Mouse (Mus musculus) liver, embryonic 13.5 days (tissue): Measurements from ENCODE around the gene Ankrd54. TPM values are rescaled to one million over a fixed set of nuclear protein-coding genes. Genes with fewer than 3 reads are reported as not detected.

Experiments
- ATAC-seq: fragments of 200-750 bp; cut with Nextera tagmentation; 2 replicates; pipeline ENCODE4 v1.8.0; 2017; ENCODE audit warnings: low read depth, mild to moderate bottlenecking, moderate number of reproducible peaks, moderate library complexity
- DNase-seq: peaks from one replicate; pipeline ENCODE4 v3.0.0; 2022
- H3K27ac ChIP-seq: fragments of 300-500 bp; sonication (generic); 2 replicates; pipeline ENCODE4 v1.5.1; 2015; ENCODE audit warnings: moderate library complexity, mild to moderate bottlenecking, inconsistent platforms
- H3K27me3 ChIP-seq: fragments of 300-500 bp; sonication (generic); 2 replicates; pipeline ENCODE4 v1.6.1; 2015; ENCODE audit warnings: mild to moderate bottlenecking, inconsistent platforms
- H3K36me3 ChIP-seq: fragments of 300-500 bp; sonication (generic); 2 replicates; pipeline ENCODE4 v1.6.1; 2015; ENCODE audit warnings: mild to moderate bottlenecking, inconsistent platforms
- H3K4me1 ChIP-seq: fragments of 300-500 bp; sonication (generic); replicated peaks from 2 replicates; pipeline ENCODE4 v1.6.1; 2015; ENCODE audit warnings: inconsistent platforms
- H3K4me2 ChIP-seq: fragments of 300-500 bp; sonication (generic); 2 replicates; pipeline ENCODE4 v1.6.1; 2015; ENCODE audit warnings: inconsistent platforms, mild to moderate bottlenecking, moderate library complexity
- H3K4me3 ChIP-seq: fragments of 300-500 bp; sonication (generic); replicated peaks from 2 replicates; pipeline ENCODE4 v1.5.1; 2015; ENCODE audit warnings: mild to moderate bottlenecking, inconsistent platforms
- H3K9ac ChIP-seq: fragments of 300-500 bp; sonication (generic); 2 replicates; pipeline ENCODE4 v1.6.1; 2015; ENCODE audit warnings: mild to moderate bottlenecking, inconsistent platforms
- H3K9me3 ChIP-seq: fragments of 300-500 bp; sonication (generic); replicated peaks from 2 replicates; pipeline ENCODE4 v1.6.1; 2016; ENCODE audit warnings: inconsistent platforms
- WGBS: fragments of 180-500 bp; shearing (Covaris S2); methylation state at CpG from one replicate; pipeline ENCODE4 v1.1.7; 2015; ENCODE audit not compliant: insufficient replicate concordance; 5-methylcytosine and 5-hydroxymethylcytosine counted together
- polyA plus RNA-seq: library from polyadenylated mRNA; unstranded; fragments of >200 nt; fragmentation: Nextera tagmentation; extraction: Ambion mirVana; gene quantifications from 2 replicates; pipeline ENCODE4 v1.2.1, GENCODE M21; 2015

Gene Ankrd54
- polyA plus RNA-seq, 1 experiment from 2014 or later: 47.9 TPM

- peak overlapping the region; percentile 89 for H3K9ac ChIP-seq
- H3K27ac ChIP-seq: peak overlapping the region; percentile 90
- H3K4me1 ChIP-seq: peaks cover 45% of the 10 kb centered on the region
- WGBS: 17% methylated on average over 15 of the region's 15 CpGs
- no peaks in the 10 kb centered on the region for H3K9me3 ChIP-seq
- H3K27me3 ChIP-seq: no peaks in the 10 kb centered on the region
- DNase-seq (no peak), ATAC-seq (peak; percentile 16)
- H3K4me3 ChIP-seq: peak overlapping the region; percentile 91
- H3K4me2 ChIP-seq: peak overlapping the region; percentile 93
- H3K36me3 ChIP-seq: peaks cover 44% of the 10 kb centered on the region
Observed at GRCm38 (mm10) chr15:79075658-79076365, 13.1 kb upstream of the Ankrd54 start.

- H3K36me3 ChIP-seq: peaks cover 38% of the 10 kb centered on the region
- peaks cover 45% of the 10 kb centered on the region for H3K4me1 ChIP-seq
- peak within 1 kb of the TSS; percentile 93 for H3K4me2 ChIP-seq
- no peaks in the 10 kb centered on the region for H3K9me3 ChIP-seq
- under 1% methylated on average over 46 of the region's 49 CpGs for WGBS
- DNase-seq (peak; percentile 81), ATAC-seq (peak; percentile 89)
- H3K4me3 ChIP-seq: peak within 1 kb of the TSS; percentile 91
- no peaks in the 10 kb centered on the region for H3K27me3 ChIP-seq
- H3K27ac ChIP-seq: peak within 1 kb of the TSS; percentile 90
- peak within 1 kb of the TSS; percentile 89 for H3K9ac ChIP-seq
Observed at GRCm38 (mm10) chr15:79074913-79075532, 12.3 kb upstream of the Ankrd54 start, which contains the start of gene Eif3l. TSS of gene Eif3l (plus strand) at chr15:79075179.

- Histone ChIP-seq H3K27ac (peak overlapping the region; percentile 90), H3K27me3 (no peaks in the 10 kb centered on the region), H3K4me1 (peaks cover 51% of the 10 kb centered on the region), H3K4me3 (peak overlapping the region; percentile 91), H3K36me3 (peaks cover 32% of the 10 kb centered on the region), H3K4me2 (peak overlapping the region; percentile 93), H3K9me3 (no peaks in the 10 kb centered on the region), H3K9ac (peak overlapping the region; percentile 89)
- no peak for DNase-seq
- WGBS: 33% methylated on average over 10 of the region's 10 CpGs
- no peak for ATAC-seq
Observed at GRCm38 (mm10) chr15:79074446-79074845, 11.8 kb upstream of the Ankrd54 start.

- no peak for ATAC-seq
- H3K4me2 ChIP-seq: no peak overlapping the region
- H3K9me3 ChIP-seq: no peaks in the 10 kb centered on the region
- H3K27ac ChIP-seq: 0 out of 2 replicates have a peak overlapping the region, but pooled peaks have one; percentile 90
- H3K36me3 ChIP-seq: peaks cover 25% of the 10 kb centered on the region
- 0 out of 2 replicates have a peak overlapping the region, but pooled peaks have one; percentile 89 for H3K9ac ChIP-seq
- H3K27me3 ChIP-seq: no peaks in the 10 kb centered on the region
- DNase-seq: no peak
- peaks cover 58% of the 10 kb centered on the region for H3K4me1 ChIP-seq
- H3K4me3 ChIP-seq: peak overlapping the region; percentile 91; the same call in 1 of the 2 replicates
Observed at GRCm38 (mm10) chr15:79073752-79074151, 11.1 kb upstream of the Ankrd54 start.

- 55% methylated on average over 5 of the region's 5 CpGs for WGBS
- H3K4me3 ChIP-seq: no peak overlapping the region
- no peak for ATAC-seq
Observed at GRCm38 (mm10) chr15:79071117-79072039, 8.7 kb upstream of the Ankrd54 start.

GRCm38 (mm10) chr15:79068416-79068815 is 5.7 kb upstream of the Ankrd54 start:
- 48% methylated on average over 3 of the region's 3 CpGs for WGBS
- peaks cover 64% of the 10 kb centered on the region for H3K4me1 ChIP-seq
- peak overlapping the region; percentile 22; the same call in 1 of the 2 replicates for H3K9ac ChIP-seq
- H3K27ac ChIP-seq: peak overlapping the region; percentile 89
- no peaks in the 10 kb centered on the region for H3K27me3 ChIP-seq
- H3K4me2 ChIP-seq: peak overlapping the region; percentile 49
- H3K4me3 ChIP-seq: no peak overlapping the region
- peak; percentile 74 for ATAC-seq
- no peaks in the 10 kb centered on the region for H3K9me3 ChIP-seq
- peak; percentile 54 for DNase-seq
- no peaks in the 10 kb centered on the region for H3K36me3 ChIP-seq

More at GRCm38 (mm10) chr15:79071117-79072039, 8.7 kb upstream of the Ankrd54 start:
- Histone ChIP-seq H3K4me2 (no peak overlapping the region), H3K27me3 (no peaks in the 10 kb centered on the region), H3K4me1 (peaks cover 59% of the 10 kb centered on the region), H3K27ac (no peak overlapping the region), H3K36me3 (peaks cover 1% of the 10 kb centered on the region), H3K9me3 (no peaks in the 10 kb centered on the region), H3K9ac (no peak overlapping the region)
- DNase-seq: peak; percentile 44

GRCm38 (mm10) chr15:79067631-79068030 is 4.9 kb upstream of the Ankrd54 start:
- peak; percentile 69 for DNase-seq
- H3K4me3 ChIP-seq: peak overlapping the region; percentile 2; the same call in 1 of the 2 replicates
- no peaks in the 10 kb centered on the region for H3K9me3 ChIP-seq
- H3K4me1 ChIP-seq: peaks cover 66% of the 10 kb centered on the region
- peak overlapping the region; percentile 51 for H3K9ac ChIP-seq
- WGBS: 17% methylated on average over 3 of the region's 3 CpGs
- peak overlapping the region; percentile 49 for H3K4me2 ChIP-seq
- ATAC-seq: peak; percentile 30
- no peaks in the 10 kb centered on the region for H3K36me3 ChIP-seq
- H3K27ac ChIP-seq: peak overlapping the region; percentile 89
- no peaks in the 10 kb centered on the region for H3K27me3 ChIP-seq

GRCm38 (mm10) chr15:79066276-79066675 is 3.6 kb upstream of the Ankrd54 start:
- Histone ChIP-seq H3K4me2 (no peak overlapping the region), H3K9ac (no peak overlapping the region), H3K4me3 (no peak overlapping the region), H3K27ac (peak overlapping the region; percentile 89), H3K36me3 (no peaks in the 10 kb centered on the region), H3K27me3 (no peaks in the 10 kb centered on the region), H3K9me3 (no peaks in the 10 kb centered on the region), H3K4me1 (peaks cover 74% of the 10 kb centered on the region)
- WGBS: 67% methylated on average over 2 of the region's 2 CpGs
- no peak for DNase-seq
- no peak for ATAC-seq

- no peak for DNase-seq
- peaks cover 84% of the 10 kb centered on the region for H3K4me1 ChIP-seq
- no peak overlapping the region for H3K9ac ChIP-seq
- H3K36me3 ChIP-seq: peaks cover 10% of the 10 kb centered on the region
- H3K4me3 ChIP-seq: no peak overlapping the region
- no peaks in the 10 kb centered on the region for H3K9me3 ChIP-seq
- H3K27ac ChIP-seq: peak overlapping the region; percentile 89; the same call in 1 of the 2 replicates
- WGBS: 64% methylated on average over 8 of the region's 8 CpGs
- H3K27me3 ChIP-seq: no peaks in the 10 kb centered on the region
- no peak for ATAC-seq
- H3K4me2 ChIP-seq: no peak overlapping the region
Observed at GRCm38 (mm10) chr15:79065086-79065770, 2.5 kb upstream of the Ankrd54 start.

- H3K9me3 ChIP-seq: no peaks in the 10 kb centered on the region
- H3K27me3 ChIP-seq: no peaks in the 10 kb centered on the region
- no peak for DNase-seq
- no peak for ATAC-seq
- H3K4me1 ChIP-seq: peaks cover 86% of the 10 kb centered on the region
- H3K27ac ChIP-seq: peak overlapping the region; percentile 81
- peak overlapping the region; percentile 71 for H3K9ac ChIP-seq
- H3K36me3 ChIP-seq: peaks cover 30% of the 10 kb centered on the region
- WGBS: 7% methylated on average over 14 of the region's 14 CpGs
- H3K4me2 ChIP-seq: peak overlapping the region; percentile 78
- peak overlapping the region; percentile 58 for H3K4me3 ChIP-seq
Observed at GRCm38 (mm10) chr15:79063160-79063740, 557 bp upstream of the Ankrd54 start.
